Mouse (Mus musculus) erythroblast, embryonic 14.5 days (primary cell): Measurements from ENCODE around the gene Slc22a7.

ENCODE experiments used
- GATA1 ChIP-seq: IDR thresholded peaks from 2 replicates; pipeline ENCODE4 v1.6.1; 2012; ENCODE audit warnings: low read length, inconsistent platforms, mixed read lengths
- TAL1 ChIP-seq: IDR thresholded peaks from 3 replicates; pipeline ENCODE4 v1.6.1; 2012; ENCODE audit warnings: low read length, inconsistent platforms, mixed read lengths

DNA sequence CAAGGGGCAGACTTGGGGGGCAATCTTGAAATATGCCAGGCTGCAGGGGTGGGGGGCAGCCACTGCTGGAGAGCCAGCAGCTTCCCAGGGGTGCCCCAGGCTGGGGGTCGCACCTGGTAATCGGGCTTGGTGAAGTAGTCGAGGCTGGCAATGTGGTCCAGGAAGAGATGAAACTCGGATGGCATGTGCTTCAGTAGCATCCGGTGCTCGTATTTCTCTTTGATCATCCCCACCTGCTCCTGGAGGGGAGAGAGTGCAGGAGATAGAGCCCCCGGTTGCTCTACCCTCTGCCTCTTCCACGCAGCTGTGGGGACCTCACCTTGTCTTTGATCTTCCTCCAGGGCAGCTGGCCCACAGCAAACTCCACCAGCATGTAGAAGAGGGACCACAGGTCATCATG is 38.3 kb upstream of the Slc22a7 start:
- TF ChIP-seq TAL1, result no peak
- no peak for TF ChIP-seq GATA1
